Mouse (Mus musculus) adrenal gland, adult (tissue): ENCODE measurements around the gene Agrn.

Source experiments
- DNase-seq, 2 experiments: peaks; one replicate each; pipeline ENCODE4 v3.0.0; 2022 to 2023; ENCODE audit warnings: low spot score in 1 of 2; ENCODE audit not compliant: inconsistent age in 2 of 2

Agrn gene

GRCm38 (mm10) chr4:156203001-156203412 is 5.7 kb upstream of the Agrn start, which contains the start of gene AW011738:
Gene AW011738 (plus strand): TSS chr4:156203304.
- DNase-seq: peak; percentile 81 to 84

DNA sequence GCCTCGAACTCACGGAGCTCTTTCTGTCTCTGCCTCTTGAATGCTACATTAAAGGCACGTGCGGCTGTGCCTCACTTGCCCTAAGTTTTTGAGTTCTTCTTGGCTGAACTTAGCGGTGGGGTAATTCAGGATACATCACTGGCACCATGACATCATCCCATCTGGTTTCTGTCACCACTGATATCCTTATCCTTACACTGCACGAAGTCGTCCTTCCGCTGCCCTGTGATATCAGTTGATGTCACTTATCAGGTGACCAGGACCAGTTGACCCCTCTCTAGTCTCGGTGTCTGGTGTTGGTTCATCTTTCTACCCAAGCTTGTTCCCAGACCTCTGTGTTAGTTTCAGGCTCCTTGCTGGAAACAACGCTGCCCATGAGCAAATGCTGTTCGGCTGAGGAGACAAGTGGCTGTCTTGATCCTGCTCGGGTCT is 5.2 kb upstream of the Agrn start:
- peak in 1 of 2 experiments; percentile 53 for DNase-seq

DNA sequence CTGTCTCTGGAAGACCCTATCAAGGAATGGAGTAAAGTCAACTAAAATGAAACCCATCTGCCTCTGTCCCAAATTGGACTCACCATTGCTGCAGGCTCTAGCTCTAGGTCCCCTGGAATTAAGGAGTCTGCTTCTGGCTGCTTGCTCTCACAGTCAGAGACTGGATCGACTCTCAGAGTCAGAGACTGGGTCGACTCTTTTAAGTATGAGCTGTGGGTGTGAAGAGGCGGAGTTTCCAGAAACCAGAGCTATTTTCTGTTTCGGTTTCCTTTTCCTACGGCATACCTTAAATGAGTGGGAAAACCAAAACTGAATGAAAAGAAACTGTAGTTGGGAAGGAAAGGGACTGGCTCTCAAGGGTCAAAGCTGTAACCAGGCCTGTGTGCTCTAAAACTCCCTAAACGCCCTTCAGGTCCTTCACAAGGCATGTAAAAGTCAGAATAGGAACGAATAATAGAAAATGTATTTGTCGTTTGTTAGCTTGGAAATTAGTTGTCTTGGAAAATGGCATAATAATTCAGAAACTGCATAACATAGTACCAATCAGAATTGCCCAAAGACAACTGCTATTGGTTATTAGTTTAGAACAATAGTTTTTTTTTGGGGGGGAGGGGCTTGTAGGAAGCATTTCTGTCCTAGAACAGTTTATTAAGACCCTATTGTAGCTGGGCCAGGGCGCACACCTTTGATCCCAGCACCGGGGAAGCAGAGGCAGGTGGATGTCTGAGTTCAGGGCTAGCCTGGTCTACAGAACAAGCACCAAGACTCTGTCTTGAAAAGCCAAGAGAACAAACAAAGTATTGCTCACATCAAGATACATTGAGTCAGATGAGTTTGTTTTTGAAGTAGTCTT is 3.6 kb upstream of the Agrn start, which contains the start of gene Isg15:
Gene Isg15, minus strand, starts transcription at position 196 of the 853 bp plus-strand sequence.
- DNase-seq: peak in 1 of 2 experiments; percentile 76

GRCm38 (mm10) chr4:156197829-156198205 is 529 bp upstream of the Agrn start:
- peak; percentile 94 to 97 for DNase-seq

DNA sequence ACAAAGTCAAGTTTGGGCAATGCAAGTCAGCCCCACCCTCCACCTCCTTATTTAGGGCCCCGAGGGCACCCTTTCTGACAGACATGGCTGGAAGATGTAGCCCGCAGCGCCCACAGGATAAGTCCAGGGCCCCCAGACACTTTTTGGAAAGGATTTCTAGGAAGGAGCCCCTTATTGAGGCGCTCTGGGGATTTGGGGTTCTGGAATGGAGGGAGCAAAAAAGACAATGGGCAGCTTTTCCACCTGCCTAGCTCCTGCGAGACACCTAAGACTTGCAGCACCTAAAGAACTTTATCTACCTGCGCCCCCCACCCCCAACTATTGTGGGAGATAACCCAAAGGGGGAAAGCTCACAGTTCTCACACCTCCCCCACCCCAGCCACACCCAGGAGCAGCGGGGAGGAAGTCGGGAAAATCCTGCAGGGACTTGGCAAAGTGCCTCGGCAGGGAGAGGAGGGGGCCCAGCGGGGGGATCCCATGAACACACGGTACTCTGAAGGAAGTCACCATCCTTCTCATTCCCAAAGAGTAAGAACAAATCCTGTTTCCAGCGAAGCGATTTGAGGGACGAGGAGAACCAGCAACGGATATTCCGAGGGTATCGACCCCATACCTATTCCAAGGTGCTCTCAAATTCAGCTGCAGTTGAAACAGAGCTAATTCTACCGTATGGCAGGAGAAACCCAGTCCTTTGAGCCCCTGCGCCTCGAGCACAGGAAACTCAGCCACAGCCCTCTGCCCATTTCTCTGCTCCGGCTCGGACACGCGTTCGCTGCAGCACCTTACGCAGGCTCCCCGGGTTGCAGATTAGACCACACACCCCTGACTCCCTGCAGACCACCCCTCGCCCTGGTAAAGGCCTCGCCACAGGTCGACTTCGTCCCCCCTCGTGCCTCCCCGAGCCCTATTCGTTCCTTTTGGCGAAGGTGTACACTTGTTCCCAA is 1.1 kb downstream of the Agrn start:
- DNase-seq: peak; percentile 60 to 67

GRCm38 (mm10) chr4:156194346-156194745 is 2.9 kb downstream of the Agrn start:
- DNase-seq: no peak

- no peak for DNase-seq
Observed at GRCm38 (mm10) chr4:156193906-156194305, 3.4 kb downstream of the Agrn start.

GRCm38 (mm10) chr4:156193200-156193590 is 4.1 kb downstream of the Agrn start:
- no peak for DNase-seq

- DNase-seq: no peak
Observed at GRCm38 (mm10) chr4:156192421-156193199, 4.7 kb downstream of the Agrn start.

DNA sequence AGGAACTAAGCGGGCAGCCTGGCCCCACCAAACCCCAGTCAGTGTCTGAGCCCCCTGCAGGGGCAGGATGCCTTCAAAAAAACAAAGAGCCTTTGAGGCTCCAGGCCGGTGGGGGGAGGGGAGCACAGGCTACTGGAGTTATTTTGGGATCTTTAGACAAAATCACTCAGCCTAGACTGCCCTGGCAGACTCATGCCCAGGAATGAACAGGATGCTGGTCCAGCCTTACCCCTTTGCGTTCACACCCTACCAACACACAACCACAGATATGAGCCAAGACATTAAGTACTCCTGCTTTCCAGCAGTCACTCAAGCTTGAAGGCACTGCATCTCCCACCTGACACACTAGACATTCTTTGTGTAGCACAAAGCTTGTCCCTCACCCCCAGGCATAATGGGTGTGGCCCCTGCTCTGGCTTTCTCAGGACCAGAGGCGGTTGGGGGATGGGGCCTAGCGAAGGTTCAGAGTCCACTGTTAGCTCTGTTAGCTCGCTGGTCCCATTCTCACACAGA is 8.4 kb downstream of the Agrn start:
- no peak for DNase-seq

- DNase-seq: no peak
Observed at GRCm38 (mm10) chr4:156188162-156188810, 9.0 kb downstream of the Agrn start.

GRCm38 (mm10) chr4:156185950-156186850 is 11.1 kb downstream of the Agrn start:
- peak in 1 of 2 experiments; percentile 51 for DNase-seq

DNA sequence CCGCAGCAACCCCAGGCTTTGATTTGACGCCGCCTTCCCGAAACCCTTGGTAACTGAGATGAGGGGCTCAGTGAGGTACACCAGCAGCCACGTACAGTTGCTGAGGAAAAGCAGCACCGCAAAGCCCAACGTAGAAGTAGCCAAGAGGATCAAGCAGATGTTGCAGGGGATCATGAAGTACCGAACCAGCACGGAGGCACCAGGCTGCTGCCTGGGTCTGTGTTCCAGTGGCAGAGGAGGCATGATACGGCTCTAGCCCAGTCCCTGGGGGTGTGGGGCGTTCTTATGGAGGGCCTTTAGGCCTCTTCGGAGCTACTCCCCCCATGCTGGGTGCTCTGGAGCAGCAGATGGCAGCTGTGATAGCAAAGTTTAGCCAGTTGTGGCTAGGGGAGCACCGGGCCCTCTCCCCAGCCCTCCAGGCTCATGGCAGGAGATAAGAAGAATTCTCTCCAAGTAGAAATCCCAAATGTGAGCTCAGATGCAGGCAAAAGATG is 11.8 kb downstream of the Agrn start:
- no peak for DNase-seq

DNA sequence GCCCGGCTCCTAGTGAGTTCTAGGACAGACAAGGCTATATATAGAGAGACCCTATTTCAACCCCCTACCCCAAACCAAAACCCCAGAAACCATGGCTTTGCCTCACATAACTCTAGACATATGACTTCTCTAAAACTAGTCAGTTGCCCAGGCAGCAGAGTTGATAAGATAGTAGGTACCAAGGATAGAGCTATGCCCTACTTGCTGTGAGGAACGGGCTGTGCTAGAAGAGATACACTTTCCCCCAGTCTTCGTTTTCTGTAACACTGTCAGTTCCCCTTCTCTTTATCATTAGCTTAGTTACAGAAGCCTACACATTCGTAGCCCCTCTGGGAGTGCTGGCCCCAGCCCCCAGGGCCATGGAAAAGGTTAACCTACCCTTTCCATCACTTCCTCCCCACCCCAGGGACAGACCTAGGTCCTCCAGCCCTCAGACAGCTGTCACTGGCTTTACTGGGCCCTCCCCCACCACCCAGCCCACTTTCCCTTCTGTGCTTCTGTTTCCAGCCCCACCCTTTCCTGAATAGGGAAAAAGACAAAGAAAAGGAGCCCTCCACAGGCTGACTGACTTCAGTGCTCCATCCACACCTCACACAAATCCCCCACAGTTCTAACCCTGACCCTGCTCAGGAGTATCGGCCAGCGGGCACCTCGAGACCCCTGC is 12.9 kb downstream of the Agrn start:
- DNase-seq: no peak

DNA sequence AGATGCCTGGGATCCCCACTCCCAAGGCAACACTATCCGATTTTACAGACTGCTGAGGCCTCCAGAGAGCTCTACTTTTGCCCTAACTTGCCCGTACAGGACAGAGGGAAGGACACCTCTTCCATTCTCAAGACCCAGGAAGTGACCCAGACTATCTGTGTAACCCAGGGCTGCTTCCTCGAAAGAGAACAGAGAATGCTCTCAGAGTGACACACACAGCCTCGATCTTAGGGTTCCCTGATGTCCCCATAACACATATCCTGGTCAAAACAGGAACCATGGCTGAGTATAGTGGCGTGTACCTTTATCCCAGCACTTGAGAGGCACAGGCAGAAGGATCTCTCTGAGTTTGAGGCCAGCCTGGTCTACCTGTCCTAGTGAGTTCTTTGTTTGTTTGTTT is 13.5 kb downstream of the Agrn start:
- DNase-seq: no peak

DNA sequence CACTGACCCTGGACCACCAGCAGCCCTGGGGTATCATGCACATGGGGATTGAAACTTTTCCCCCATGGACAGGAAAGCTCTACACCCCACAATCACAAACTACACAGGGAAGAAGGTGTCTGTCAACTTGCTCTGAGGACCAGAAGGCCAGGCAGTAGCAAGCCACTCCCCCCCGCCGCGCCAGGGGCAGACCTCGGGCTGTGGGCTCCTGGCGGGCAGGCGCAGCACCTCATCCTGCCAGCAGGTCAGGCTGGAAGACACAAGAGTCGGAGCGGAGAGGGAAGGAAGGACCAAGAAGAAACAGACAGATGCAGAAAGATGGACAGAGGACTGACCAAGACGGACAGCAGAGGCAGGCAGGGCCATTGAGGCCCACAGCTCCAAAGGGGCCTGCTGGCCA is 19.7 kb downstream of the Agrn start:
- no peak for DNase-seq

- no peak for DNase-seq
Observed at GRCm38 (mm10) chr4:156171828-156172227, 25.5 kb downstream of the Agrn start.

DNA sequence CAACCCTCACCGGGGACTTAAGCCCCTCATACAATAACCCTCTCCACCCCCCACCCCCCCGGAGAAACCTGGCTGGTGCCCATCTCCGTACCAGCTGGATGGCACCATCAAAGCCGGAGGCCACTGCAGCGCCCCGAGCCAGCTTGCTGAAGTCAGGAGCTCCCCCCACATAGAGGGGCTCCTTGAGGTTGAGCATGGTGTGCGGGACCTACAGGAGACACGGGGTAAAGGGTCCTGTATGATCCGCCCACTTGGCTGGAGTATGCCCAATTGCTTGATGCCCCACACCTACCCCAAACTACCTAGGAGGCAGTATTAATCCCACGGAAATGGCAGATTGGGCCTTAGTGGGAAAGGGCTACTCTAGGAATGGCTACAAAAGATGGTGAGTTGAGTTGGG is 28.2 kb downstream of the Agrn start:
- no peak for DNase-seq
